Mouse (Mus musculus): ENCODE measurements at regions not wholly inside any gene's neighbourhood (a gene's known extent, or its start where the extent isn't known, plus 50 kb on each side); places are given as distances from the start of the nearest gene placed in this dataset.

GRCm38 (mm10) chr11:105538421-105539210, 51.2 kb upstream of the Tanc2 start:
- ATAC-seq (replicated peaks; ENCODE audit: low FRiP score, poor library complexity, severe bottlenecking) = no peak

DNA sequence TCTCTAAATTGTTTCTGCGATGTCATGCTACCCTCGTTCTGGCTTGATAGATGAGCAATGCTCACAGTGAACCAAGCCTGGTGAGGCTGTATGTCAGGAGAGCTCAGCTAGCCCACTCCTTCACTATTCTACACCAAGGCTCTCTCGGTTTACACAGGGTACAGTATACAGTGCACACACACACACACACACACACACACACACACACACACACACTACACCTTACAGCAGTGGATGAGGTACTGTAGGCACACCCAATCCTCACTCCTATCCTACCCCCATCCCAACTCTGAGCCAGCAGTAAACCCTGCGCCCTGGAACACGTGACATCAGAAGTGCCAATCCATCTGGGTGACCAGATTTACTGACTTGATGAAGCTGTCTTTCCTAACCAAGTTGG, 57.2 kb upstream of the Tanc2 start:
- ATAC-seq (replicated peaks; ENCODE audit: low FRiP score, poor library complexity, severe bottlenecking) = no peak

DNA sequence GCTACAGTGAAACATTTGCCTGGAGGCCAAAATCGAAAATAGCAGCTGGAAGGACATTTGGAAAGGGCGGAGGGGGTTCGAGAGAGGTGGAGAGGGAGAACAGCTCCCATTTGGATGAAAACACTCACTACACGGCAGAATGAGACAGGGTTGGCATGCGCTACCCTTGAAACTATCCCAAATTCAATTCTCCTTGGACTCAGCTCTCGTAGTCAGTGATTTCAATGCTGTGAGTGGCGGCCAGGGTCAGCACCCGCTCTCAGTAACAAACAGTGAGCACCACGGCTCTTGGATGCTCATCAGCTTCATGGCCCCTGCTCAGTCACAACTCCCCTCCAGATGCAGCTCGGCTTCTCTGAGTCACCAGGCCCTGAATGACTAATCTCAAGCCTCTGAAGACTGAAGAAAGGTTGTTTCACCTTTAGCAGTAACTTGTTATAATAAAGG, 59.1 kb upstream of the Tanc2 start:
- no peak for ATAC-seq (replicated peaks; ENCODE audit: low FRiP score, poor library complexity, severe bottlenecking)

DNA sequence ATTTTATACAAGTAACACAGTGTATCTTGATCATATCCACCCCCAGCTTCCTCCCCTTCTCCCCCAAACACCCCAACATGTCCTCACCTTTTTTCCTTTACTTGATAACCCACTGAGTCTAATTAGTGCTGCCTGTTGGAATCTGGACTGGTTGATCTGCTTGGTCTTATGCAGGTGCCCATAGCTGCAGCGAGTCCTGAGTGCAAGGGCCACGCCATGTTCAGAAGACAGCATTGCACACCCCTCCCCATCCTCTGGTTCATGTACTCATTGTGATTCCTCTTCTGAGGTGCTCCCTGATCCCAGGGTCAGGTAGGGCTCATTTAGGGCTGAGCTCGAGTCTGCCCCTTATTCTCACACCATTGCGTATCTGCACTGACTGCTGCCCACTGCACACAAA, 63.7 kb upstream of the Tanc2 start:
- ATAC-seq (replicated peaks; ENCODE audit: low FRiP score, poor library complexity, severe bottlenecking) = no peak

GRCm38 (mm10) chr11:105525608-105526007, 64.2 kb upstream of the Tanc2 start:
- no peak for ATAC-seq (replicated peaks; ENCODE audit: low FRiP score, poor library complexity, severe bottlenecking)

DNA sequence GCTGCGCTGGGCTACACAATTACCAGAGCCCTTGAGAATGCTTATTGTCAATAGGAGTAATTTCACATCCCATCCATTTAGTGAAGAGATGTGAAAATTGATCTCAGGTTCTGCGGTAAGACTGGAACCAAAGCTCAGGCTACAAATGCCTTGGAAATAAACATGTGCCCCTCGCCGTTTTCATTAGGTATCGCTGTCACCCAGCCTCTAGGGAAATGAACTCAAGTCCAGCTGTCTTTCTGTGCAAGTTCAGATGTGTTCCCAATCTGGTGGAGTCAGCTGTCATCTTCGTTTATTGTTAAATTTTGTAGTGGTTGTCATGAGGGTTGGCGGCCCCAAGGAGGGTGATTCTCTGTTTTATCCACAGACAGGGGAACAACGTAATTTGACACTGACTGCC, 65.4 kb upstream of the Tanc2 start:
- no peak for ATAC-seq (replicated peaks; ENCODE audit: low FRiP score, poor library complexity, severe bottlenecking)

DNA sequence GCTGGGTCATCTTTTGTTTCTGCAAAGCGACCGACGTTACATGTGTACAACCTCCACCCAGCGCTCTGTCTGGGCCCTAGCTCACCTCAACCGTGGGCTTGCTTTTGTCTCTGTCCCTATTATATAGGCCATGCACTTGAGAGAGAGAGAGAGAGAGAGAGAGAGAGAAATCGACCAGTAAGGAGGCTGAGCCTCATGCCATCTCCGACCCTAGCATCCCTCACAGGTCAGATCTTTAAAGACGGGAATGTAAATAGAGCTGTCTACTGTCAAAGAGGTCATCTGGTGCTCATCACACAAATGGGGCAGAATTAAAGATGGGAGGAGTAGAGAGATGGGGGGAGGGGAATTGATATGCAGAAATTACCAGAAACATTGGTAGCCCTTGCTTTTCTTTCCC, 66.0 kb upstream of the Tanc2 start:
- ATAC-seq (replicated peaks; ENCODE audit: low FRiP score, poor library complexity, severe bottlenecking) = no peak

- no peak for ATAC-seq (replicated peaks; ENCODE audit: low FRiP score, poor library complexity, severe bottlenecking)
These were observed 63.9 kb upstream of the March10 start for GRCm38 (mm10) chr11:105520398-105520797.

GRCm38 (mm10) chr11:105513275-105513674, 56.7 kb upstream of the March10 start:
- no peak for ATAC-seq (replicated peaks; ENCODE audit: low FRiP score, poor library complexity, severe bottlenecking)

DNA sequence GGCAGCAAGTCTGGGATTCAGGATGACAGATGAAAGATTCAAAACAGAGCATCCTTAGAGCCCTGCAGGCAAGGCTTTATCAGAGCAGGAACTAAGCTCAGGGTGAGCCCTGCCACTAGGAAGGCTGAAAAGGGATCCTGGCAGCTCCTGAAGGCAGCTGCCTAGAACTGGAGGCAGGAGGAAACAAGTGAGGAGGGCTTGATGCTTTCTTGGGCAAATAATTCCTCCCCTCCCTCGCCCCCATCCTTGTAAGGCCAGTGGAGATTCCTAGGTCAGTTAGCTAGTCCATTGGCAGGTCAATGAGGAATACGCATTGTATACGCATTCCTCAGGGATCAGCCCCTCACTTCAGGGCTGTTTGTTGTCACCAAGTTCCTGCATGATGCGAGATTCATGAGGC, 54.1 kb upstream of the March10 start:
- no peak for ATAC-seq (replicated peaks; ENCODE audit: low FRiP score, poor library complexity, severe bottlenecking)

DNA sequence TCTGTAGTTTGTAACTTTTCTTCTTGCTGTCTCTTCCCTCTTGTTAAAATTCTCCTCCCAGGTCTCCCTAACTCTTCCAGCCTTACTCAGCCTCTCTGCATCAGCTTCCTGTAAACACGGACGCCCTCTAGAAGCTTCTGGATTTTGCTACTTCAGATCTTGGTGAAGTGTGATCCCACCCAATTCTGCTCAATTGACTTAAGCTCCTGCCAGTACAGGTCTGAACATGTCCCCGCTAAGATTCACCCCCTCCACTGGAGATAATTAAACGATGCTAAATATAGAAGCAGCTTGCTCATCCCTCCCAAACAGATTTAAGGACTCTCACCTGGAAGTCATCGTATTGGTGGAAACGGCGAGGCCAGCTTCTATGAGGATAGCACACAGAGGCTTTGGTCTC, 53.5 kb upstream of the March10 start:
- no peak for ATAC-seq (replicated peaks; ENCODE audit: low FRiP score, poor library complexity, severe bottlenecking)

DNA sequence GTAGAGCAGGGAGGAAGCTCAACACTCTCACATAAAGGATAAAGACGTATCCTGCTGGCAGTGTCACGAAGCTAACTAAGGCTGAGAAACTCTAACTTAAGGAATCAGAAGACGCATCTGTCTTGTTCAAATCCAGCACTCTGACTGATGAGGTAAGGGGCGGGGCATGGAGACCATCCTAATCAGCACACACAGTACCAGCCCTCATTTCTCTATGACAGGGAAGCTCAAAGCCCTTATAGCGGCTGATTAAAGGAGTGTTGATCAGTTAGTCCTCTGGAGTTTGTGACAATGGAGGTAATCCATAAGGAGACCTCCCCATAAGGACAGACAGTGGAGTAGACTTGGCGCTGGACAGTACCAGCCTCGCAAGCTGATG, 52.1 kb upstream of the March10 start:
- ATAC-seq (replicated peaks; ENCODE audit: low FRiP score, poor library complexity, severe bottlenecking) = no peak

- 0 out of 2 replicates have a peak, but pooled peaks have one; percentile 22 for ATAC-seq (replicated peaks; ENCODE audit: low FRiP score, poor library complexity, severe bottlenecking)
These were observed 51.6 kb upstream of the March10 start for GRCm38 (mm10) chr11:105507972-105508659.

DNA sequence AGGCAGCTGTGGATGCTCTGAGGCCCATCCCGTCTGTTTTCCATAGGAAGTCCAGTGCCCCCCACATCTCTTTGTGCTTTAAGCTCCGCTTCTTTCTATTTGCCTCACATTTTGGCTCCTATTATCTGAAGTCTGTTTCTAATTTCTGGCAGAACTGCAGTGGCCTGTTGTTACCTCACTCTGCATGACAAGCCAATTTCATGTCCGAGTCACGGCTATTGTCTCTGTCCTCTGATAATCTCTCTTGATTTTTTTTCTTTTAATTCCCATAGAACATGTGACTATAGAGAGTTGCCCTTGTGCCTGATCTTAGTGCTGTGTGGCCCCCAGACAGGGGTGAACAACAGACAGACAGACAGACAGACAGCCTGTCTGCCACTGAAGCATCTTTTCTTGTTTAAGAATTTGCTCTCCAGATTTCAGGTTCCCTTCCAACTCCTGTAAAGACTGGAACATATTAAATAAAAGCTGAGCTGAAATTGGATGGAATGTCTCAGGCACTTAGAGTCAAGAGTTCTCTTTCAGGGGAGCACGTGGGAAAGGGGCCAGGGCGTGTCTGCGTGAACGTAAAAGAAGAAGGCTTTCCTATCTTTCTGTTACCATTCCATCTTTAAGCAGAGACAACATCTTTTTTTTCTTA, 50.9 kb upstream of the March10 start:
- ATAC-seq (replicated peaks; ENCODE audit: low FRiP score, poor library complexity, severe bottlenecking) = no peak
